In genomic region chr11:117891581-117892175, GRCm38 (mm10) we compare ENCODE assay signal across 25 mouse cellular contexts. TPM values are rescaled to one million over a fixed set of nuclear protein-coding genes. Genes with fewer than 3 reads are reported as not detected.
DNase-seq lines count a peak whose midpoint lies in the region; ATAC-seq and TF ChIP-seq lines count a peak whose summit lies in the region.
"Had no signal": no experiment of that assay in that cellular context is flagged by ENCODE, and none has a peak within 500 bp of the region (broad histone marks: within the 10 kb centered on the region; RNA-seq: fewer than 3 reads in every experiment).

No protein-coding gene starts in this region.

- no peak for TF ChIP-seq EP300 in ES-Bruce4 (IDR thresholded peaks at IDR 0.05; ENCODE audit: insufficient read depth, low read depth, low read length)

- no peak overlapping the region for H3K4me3 ChIP-seq in heart, embryonic 16.5 days (ENCODE audit: low read length)
- 0 out of 2 replicates have a peak overlapping the region, but pooled peaks have one; percentile 21 for H3K4me3 ChIP-seq in ES-Bruce4 (ENCODE audit: low read depth, low read length)
- H3K4me3 ChIP-seq in kidney, embryonic 14.5 days (ENCODE audit: low read length): no peak overlapping the region
- H3K4me3 ChIP-seq: heart, embryonic 15.5 days; hindbrain, embryonic 12.5 days; liver, embryonic 12.5 days; neural tube, embryonic 13.5 days had no signal

- H3K4me2 ChIP-seq in heart, embryonic 16.5 days (ENCODE audit: low read depth, low read length): no peak overlapping the region
- H3K4me2 ChIP-seq in kidney, embryonic 14.5 days (replicated peaks; ENCODE audit: low read depth, low read length): no peak overlapping the region
- H3K4me2 ChIP-seq: heart, embryonic 15.5 days; liver, embryonic 12.5 days; midbrain, embryonic 11.5 days; neural tube, embryonic 13.5 days had no signal

- no peaks in the 10 kb centered on the region for H3K9me3 ChIP-seq in heart, embryonic 16.5 days (replicated peaks; ENCODE audit: control insufficient read depth, low read length)
- H3K9me3 ChIP-seq in ES-Bruce4 (replicated peaks; ENCODE audit: control insufficient read depth, insufficient read depth, low read length, poor library complexity, severe bottlenecking): no peaks in the 10 kb centered on the region
- H3K9me3 ChIP-seq in kidney, embryonic 14.5 days (ENCODE audit: control insufficient read depth, low read length): no peaks in the 10 kb centered on the region
- H3K9me3 ChIP-seq: heart, embryonic 15.5 days; hindbrain, embryonic 12.5 days; liver, embryonic 12.5 days; neural tube, embryonic 13.5 days had no signal

- H3K27me3 ChIP-seq in heart, embryonic 16.5 days (ENCODE audit: control insufficient read depth, insufficient read depth, low read length): 0 out of 2 replicates have a peak, but pooled peaks cover 2% of the 10 kb centered on the region
- H3K27me3 ChIP-seq in ES-Bruce4 (ENCODE audit: control insufficient read depth, insufficient read depth, low read length, poor library complexity, severe bottlenecking): no peaks in the 10 kb centered on the region
- 0 out of 2 replicates have a peak, but pooled peaks cover 6% of the 10 kb centered on the region for H3K27me3 ChIP-seq in kidney, embryonic 14.5 days (ENCODE audit: control insufficient read depth, insufficient read depth, low read length)

- intact Hi-C loops in heart, postnatal 10 days (cut with DNase I): no loop called here
- intact Hi-C loops in left cerebral cortex, postnatal 4 days (cut with DNase I): no loop called here

- no peak for TF ChIP-seq POLR2A in ES-Bruce4 (IDR thresholded peaks at IDR 0.05; ENCODE audit: insufficient read depth, low read length)

- H3K27ac ChIP-seq in heart, embryonic 16.5 days (ENCODE audit: low read length): peak overlapping the region; percentile 44; the same call in 1 of the 2 replicates
- no peak overlapping the region for H3K27ac ChIP-seq in ES-Bruce4 (ENCODE audit: insufficient read depth, low read length)
- H3K27ac ChIP-seq in kidney, embryonic 14.5 days (ENCODE audit: low read depth, low read length): no peak overlapping the region
- H3K27ac ChIP-seq: heart, embryonic 15.5 days; hindbrain, embryonic 12.5 days; liver, embryonic 12.5 days; macrophage; neural tube, embryonic 13.5 days had no signal

- H3K4me1 ChIP-seq in heart, embryonic 16.5 days (ENCODE audit: control insufficient read depth, insufficient read depth, low read length): peaks cover 25% of the 10 kb centered on the region
- H3K4me1 ChIP-seq in ES-Bruce4 (ENCODE audit: control insufficient read depth, insufficient read depth, low read length): peaks cover 3% of the 10 kb centered on the region
- peaks cover 31% of the 10 kb centered on the region for H3K4me1 ChIP-seq in kidney, embryonic 14.5 days (ENCODE audit: control insufficient read depth, insufficient read depth, low read length)

- WGBS in heart, embryonic 16.5 days: 83% methylated on average over 19 of the region's 19 CpGs
- WGBS in kidney, embryonic 14.5 days: 95% methylated on average over 19 of the region's 19 CpGs

- TF ChIP-seq CTCF in ES-Bruce4 (IDR thresholded peaks at IDR 0.05; ENCODE audit: low read depth, low read length): no peak

- H3K36me3 ChIP-seq in heart, embryonic 16.5 days (ENCODE audit: control insufficient read depth, insufficient read depth): no peaks in the 10 kb centered on the region
- no peaks in the 10 kb centered on the region for H3K36me3 ChIP-seq in ES-Bruce4 (ENCODE audit: control insufficient read depth, insufficient read depth, low read length, poor library complexity, severe bottlenecking)
- H3K36me3 ChIP-seq in kidney, embryonic 14.5 days (ENCODE audit: control insufficient read depth, insufficient read depth, low read length): no peaks in the 10 kb centered on the region
- H3K36me3 ChIP-seq: heart, embryonic 15.5 days; hindbrain, embryonic 12.5 days; liver, embryonic 12.5 days; neural tube, embryonic 13.5 days had no signal

- DNase-seq in heart, postnatal 10 days: no peak
- peak; percentile 50 to 71 for DNase-seq in thymus, postnatal 36 days
- no peak for DNase-seq in left cerebral cortex, postnatal 4 days
- DNase-seq: adrenal gland, adult 8-10 months; cerebellum, adult 9-11 months; gastrocnemius, postnatal 10 days; heart, adult 18-20 months; kidney, adult 9 months; kidney, postnatal 36 days had no signal

- H3K9ac ChIP-seq in heart, embryonic 16.5 days (ENCODE audit: low read length): no peak overlapping the region
- no peak overlapping the region for H3K9ac ChIP-seq in ES-Bruce4 (ENCODE audit: low read depth, poor library complexity, severe bottlenecking)
- no peak overlapping the region for H3K9ac ChIP-seq in kidney, embryonic 14.5 days (ENCODE audit: low read depth, low read length)
- H3K9ac ChIP-seq: heart, embryonic 15.5 days; liver, embryonic 12.5 days had no signal

- ATAC-seq in heart, embryonic 16.5 days (replicated peaks; ENCODE audit: extremely low read depth, insufficient read depth, low FRiP score): no peak
- peak; percentile 41 for ATAC-seq in megakaryocyte progenitor cell, adult 5-6 weeks (replicated peaks; ENCODE audit: poor library complexity)
- ATAC-seq in kidney, embryonic 14.5 days (ENCODE audit: low FRiP score, low TSS enrichment): no peak
- ATAC-seq: liver, embryonic 12.5 days had no signal

RNA-seq across cellular contexts. Expression of gene Tha1, which starts 18.4 kb away (rescaled TPM):
- polyA plus RNA-seq in heart, embryonic 16.5 days (2015; fragmentation: Nextera tagmentation; extraction: Ambion mirVana): 6.5 and 7.4 TPM in 2 replicates
- 1 to 10 TPM; 5.1 to 5.7 TPM for total RNA-seq in heart, postnatal 10 days (2021)
- polyA plus RNA-seq in ES-Bruce4 (2011; ENCODE audit: insufficient read depth, insufficient read length, low read depth, missing spikeins): 0.52 and 1.1 TPM in 2 replicates
- 2.9 and 4.1 TPM in 2 replicates for total RNA-seq in megakaryocyte progenitor cell, adult 5-6 weeks (2015)
- total RNA-seq in megakaryocyte progenitor cell, adult 5-6 weeks (2017): 3.1 and 4.6 TPM in 2 replicates
- 1 to 10 TPM; 2.1 to 3.3 TPM for total RNA-seq in left cerebral cortex, postnatal 4 days (2021)
- 4.3 and 5.1 TPM in 2 replicates for polyA plus RNA-seq in kidney, embryonic 14.5 days (2014; fragmentation: Nextera tagmentation; extraction: Ambion mirVana)
- total RNA-seq: CH12.LX had no signal

RNA-seq across cellular contexts. Expression of gene Tmem235, which starts 31.1 kb away (rescaled TPM):
- not detected in 2 replicates for polyA plus RNA-seq in heart, embryonic 16.5 days (2015; fragmentation: Nextera tagmentation; extraction: Ambion mirVana)
- not detected for total RNA-seq in heart, postnatal 10 days (2021)
- 0.37 TPM in 1 of 2 replicates, not detected in the other for polyA plus RNA-seq in ES-Bruce4 (2011; ENCODE audit: insufficient read depth, insufficient read length, low read depth, missing spikeins)
- not detected in 2 replicates for total RNA-seq in megakaryocyte progenitor cell, adult 5-6 weeks (2015)
- not detected in 2 replicates for total RNA-seq in megakaryocyte progenitor cell, adult 5-6 weeks (2017)
- not detected for total RNA-seq in left cerebral cortex, postnatal 4 days (2021)
- polyA plus RNA-seq in kidney, embryonic 14.5 days (2014; fragmentation: Nextera tagmentation; extraction: Ambion mirVana): not detected in 2 replicates
- total RNA-seq: adrenal gland, adult 8-10 months; CH12.LX; gastrocnemius, postnatal 10 days; heart, adult 18-20 months; left cerebral cortex, adult 18-20 months had no signal
- polyA plus RNA-seq: embryonic facial prominence, embryonic 14.5 days; heart, embryonic 15.5 days; hindbrain, embryonic 12.5 days; intestine, embryonic 14.5 days; limb, embryonic 11.5 days; liver, embryonic 12.5 days; lung, embryonic 16.5 days; macrophage; midbrain, embryonic 11.5 days; neural tube, embryonic 13.5 days had no signal

RNA-seq across cellular contexts. Expression of gene Birc5, which starts 42.6 kb away (rescaled TPM):
- 228 and 244 TPM in 2 replicates for polyA plus RNA-seq in heart, embryonic 16.5 days (2015; fragmentation: Nextera tagmentation; extraction: Ambion mirVana)
- 10 to 100 TPM; 17.4 to 18.4 TPM for total RNA-seq in heart, postnatal 10 days (2021)
- 171 and 183 TPM in 2 replicates for polyA plus RNA-seq in ES-Bruce4 (2011; ENCODE audit: insufficient read depth, insufficient read length, low read depth, missing spikeins)
- total RNA-seq in megakaryocyte progenitor cell, adult 5-6 weeks (2015): 179 and 200 TPM in 2 replicates
- 183 and 213 TPM in 2 replicates for total RNA-seq in megakaryocyte progenitor cell, adult 5-6 weeks (2017)
- 1 to 10 TPM; 6.3 to 6.7 TPM for total RNA-seq in left cerebral cortex, postnatal 4 days (2021)
- polyA plus RNA-seq in kidney, embryonic 14.5 days (2014; fragmentation: Nextera tagmentation; extraction: Ambion mirVana): 350 and 420 TPM in 2 replicates

Comparison
In these comparisons a context has a peak if more than half of its experiments do, and no peak if none do; other contexts are left out.
1. DNase-seq: peak in thymus, postnatal 36 days (2 of 2); none in heart, postnatal 10 days (0 of 2) and left cerebral cortex, postnatal 4 days (single experiment).
2. RNA of gene Birc5, which starts 42.6 kb away (total RNA-seq): 179 to 213 TPM in megakaryocyte progenitor cell, adult 5-6 weeks; 17.4 to 18.4 TPM in heart, postnatal 10 days and 6.3 to 6.7 TPM in left cerebral cortex, postnatal 4 days; every median in the first group is over 4 times any median in the second.